Mouse (Mus musculus) testis, adult 2 months (tissue): ENCODE data around the gene Cntnap2.

Experiments
- CTCF ChIP-seq: fragments of 200-500 bp; IDR thresholded peaks from 2 replicates; pipeline ENCODE4 v1.5.1; 2012; ENCODE audit warnings: low read depth, mild to moderate bottlenecking, inconsistent platforms, low read length, moderate library complexity; ENCODE audit not compliant: control insufficient read depth, insufficient read depth, insufficient replicate concordance
- POLR2A ChIP-seq: fragments of 200-500 bp; IDR thresholded peaks from 2 replicates; pipeline ENCODE4 v1.6.1; 2012; ENCODE audit warnings: low read depth, mild to moderate bottlenecking, inconsistent platforms, low read length, moderate library complexity; ENCODE audit not compliant: control insufficient read depth

DNA sequence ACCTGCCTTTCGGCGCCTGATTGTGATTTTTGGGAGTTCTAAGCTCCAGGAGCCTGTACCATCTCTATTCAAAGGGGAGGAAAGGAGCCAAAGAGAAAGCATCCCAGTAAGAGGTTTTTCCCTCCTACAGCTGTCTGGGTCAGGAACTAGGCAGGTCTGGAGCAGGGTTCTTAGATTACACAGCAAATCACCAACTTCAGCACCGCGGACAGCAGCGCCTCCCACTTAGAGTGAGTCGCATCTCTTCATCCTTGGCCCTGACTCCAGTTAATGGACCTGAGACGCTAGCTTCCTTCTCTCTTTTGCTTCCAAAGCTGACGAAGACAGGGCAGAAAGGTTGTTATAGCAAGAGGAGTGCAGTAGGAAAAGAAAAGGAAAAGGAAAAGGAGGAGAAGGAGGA lies at the start of gene Cntnap2:
- TF ChIP-seq CTCF, result no peak
- no peak for TF ChIP-seq POLR2A
